Mouse (Mus musculus) heart, adult 9 months (tissue): Measurements from ENCODE around the gene Hhipl1.
A peak's percentile ranks its signal among the peaks of the same experiment; 100 is the strongest.

Experiments
- DNase-seq, 2 experiments: peaks; one replicate each; pipeline ENCODE4 v3.0.0; 2022; ENCODE audit warnings: low spot score in 2 of 2

Hhipl1 gene

GRCm38 (mm10) chr12:108277341-108277841 is 28.7 kb upstream of the Hhipl1 start:
- DNase-seq: no peak

- no peak for DNase-seq
Measured at GRCm38 (mm10) chr12:108278221-108278918, 27.7 kb upstream of the Hhipl1 start.

- DNase-seq: no peak
Measured at GRCm38 (mm10) chr12:108284455-108285224, 21.4 kb upstream of the Hhipl1 start.

GRCm38 (mm10) chr12:108285225-108286011 is 20.7 kb upstream of the Hhipl1 start:
- no peak for DNase-seq

GRCm38 (mm10) chr12:108286381-108286780 is 19.7 kb upstream of the Hhipl1 start:
- no peak for DNase-seq

- DNase-seq: no peak
Measured at GRCm38 (mm10) chr12:108287011-108287410, 19.1 kb upstream of the Hhipl1 start.

GRCm38 (mm10) chr12:108288127-108288880 is 17.8 kb upstream of the Hhipl1 start:
- DNase-seq: no peak

GRCm38 (mm10) chr12:108292419-108292818 is 13.7 kb upstream of the Hhipl1 start:
- no peak for DNase-seq

GRCm38 (mm10) chr12:108292957-108293356 is 13.1 kb upstream of the Hhipl1 start:
- peak in 1 of 2 experiments; percentile 68 for DNase-seq

- DNase-seq: no peak
Measured at GRCm38 (mm10) chr12:108294620-108295019, 11.4 kb upstream of the Hhipl1 start.

- DNase-seq: no peak
Measured at GRCm38 (mm10) chr12:108297033-108297432, 9.0 kb upstream of the Hhipl1 start.

- DNase-seq: no peak
Measured at GRCm38 (mm10) chr12:108301006-108301405, 5.1 kb upstream of the Hhipl1 start.

GRCm38 (mm10) chr12:108303778-108304365 is 2.2 kb upstream of the Hhipl1 start:
- peak; percentile 51 for DNase-seq

GRCm38 (mm10) chr12:108305172-108305571 is 898 bp upstream of the Hhipl1 start:
- DNase-seq: no peak

GRCm38 (mm10) chr12:108307553-108307952 is 1.5 kb downstream of the Hhipl1 start:
- peak in 1 of 2 experiments; percentile 38 for DNase-seq

- DNase-seq: peak; percentile 80 to 84
Measured at GRCm38 (mm10) chr12:108308363-108308856, 2.3 kb downstream of the Hhipl1 start.

- DNase-seq: peak; percentile 75 to 83
Measured at GRCm38 (mm10) chr12:108309116-108309794, 3.2 kb downstream of the Hhipl1 start.

- DNase-seq: no peak
Measured at GRCm38 (mm10) chr12:108310041-108310440, 4.0 kb downstream of the Hhipl1 start.

GRCm38 (mm10) chr12:108310456-108311027 is 4.5 kb downstream of the Hhipl1 start:
- no peak for DNase-seq
